Mouse (Mus musculus) kidney, embryonic 15.5 days (tissue): Measurements from ENCODE around the gene Slc17a7. TPM values are rescaled to one million over a fixed set of nuclear protein-coding genes. Genes with fewer than 3 reads are reported as not detected.
"Not testable (repeated sequence)": the region's sequence is repeated elsewhere in the genome, so short reads cannot be mapped to it uniquely, and the experiment has no call there.

Source experiments
- ATAC-seq: fragments of 200-750 bp; cut with Nextera tagmentation; replicated peaks from 2 replicates; pipeline ENCODE4 v1.8.0; 2017; ENCODE audit warnings: moderate TSS enrichment; ENCODE audit not compliant: low FRiP score
- H3K27ac ChIP-seq: fragments of 300-500 bp; sonication (generic); 2 replicates; pipeline ENCODE4 v1.5.1; 2015; ENCODE audit warnings: mild to moderate bottlenecking, inconsistent platforms
- H3K27me3 ChIP-seq: fragments of 300-500 bp; sonication (generic); 2 replicates; pipeline ENCODE4 v1.6.1; 2015; ENCODE audit warnings: inconsistent platforms
- H3K36me3 ChIP-seq: fragments of 300-500 bp; sonication (generic); 2 replicates; pipeline ENCODE4 v1.6.1; 2015; ENCODE audit warnings: inconsistent platforms
- H3K4me1 ChIP-seq: fragments of 300-500 bp; sonication (generic); 2 replicates; pipeline ENCODE4 v1.6.1; 2015; ENCODE audit warnings: inconsistent platforms
- H3K4me2 ChIP-seq: fragments of 300-500 bp; sonication (generic); 2 replicates; pipeline ENCODE4 v1.6.1; 2015; ENCODE audit warnings: moderate library complexity, mild to moderate bottlenecking, inconsistent platforms
- H3K4me3 ChIP-seq: fragments of 300-500 bp; sonication (generic); replicated peaks from 2 replicates; pipeline ENCODE4 v1.5.1; 2015; ENCODE audit warnings: mild to moderate bottlenecking, inconsistent platforms
- H3K9ac ChIP-seq: fragments of 300-500 bp; sonication (generic); 2 replicates; pipeline ENCODE4 v1.6.1; 2015; ENCODE audit warnings: mild to moderate bottlenecking, inconsistent platforms
- H3K9me3 ChIP-seq: fragments of 300-500 bp; sonication (generic); replicated peaks from 2 replicates; pipeline ENCODE4 v1.6.1; 2016; ENCODE audit warnings: inconsistent platforms
- WGBS: fragments of 180-500 bp; shearing (Covaris S2); methylation state at CpG from one replicate; pipeline ENCODE4 v1.1.7; 2015; ENCODE audit warnings: mixed read lengths; 5-methylcytosine and 5-hydroxymethylcytosine counted together
- polyA plus RNA-seq: library from polyadenylated mRNA; unstranded; fragments of >200 nt; fragmentation: Nextera tagmentation; extraction: Ambion mirVana; gene quantifications from 2 replicates; pipeline ENCODE4 v1.2.1, GENCODE M21; 2015

Slc17a7 gene
- polyA plus RNA-seq, 1 experiment from 2014 or later, result 0.30 TPM

DNA sequence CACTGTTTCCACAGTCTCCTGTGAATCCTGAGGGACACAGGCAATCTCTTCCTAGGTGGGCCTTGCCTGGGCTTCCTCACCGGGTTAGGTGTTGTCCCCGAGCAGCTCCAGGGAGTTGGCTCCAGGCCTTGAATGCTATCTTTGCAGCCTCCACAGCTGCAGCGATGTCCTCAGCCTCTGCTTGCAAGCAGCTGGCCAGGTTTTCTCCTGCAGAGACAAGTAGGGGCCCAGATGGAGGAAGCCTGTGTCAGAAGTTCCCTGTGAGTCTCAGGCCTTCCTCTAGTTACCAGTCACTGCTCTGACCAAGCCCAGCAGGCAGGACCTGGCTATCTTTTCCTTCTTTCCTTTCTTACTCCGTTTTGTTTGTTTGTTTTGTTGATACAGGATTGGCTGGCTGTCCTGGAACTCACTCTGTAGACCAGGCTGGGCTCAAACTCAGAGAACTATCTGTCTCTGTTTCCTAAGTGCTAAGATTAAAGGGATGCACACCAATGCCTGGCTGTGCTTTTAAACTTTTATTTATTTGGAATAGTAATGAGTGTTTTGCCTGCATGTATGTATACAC, 15.1 kb upstream of the Slc17a7 start:
- Histone ChIP-seq H3K27ac (peak overlapping the region; percentile 79), H3K4me1 (peaks cover 49% of the 10 kb centered on the region), H3K36me3 (peaks cover 45% of the 10 kb centered on the region), H3K4me3 (no peak overlapping the region), H3K4me2 (no peak overlapping the region), H3K9me3 (no peaks in the 10 kb centered on the region), H3K9ac (no peak overlapping the region), H3K27me3 (no peaks in the 10 kb centered on the region)
- no peak for ATAC-seq
- WGBS, result 62% methylated on average over 4 of the region's 4 CpGs

DNA sequence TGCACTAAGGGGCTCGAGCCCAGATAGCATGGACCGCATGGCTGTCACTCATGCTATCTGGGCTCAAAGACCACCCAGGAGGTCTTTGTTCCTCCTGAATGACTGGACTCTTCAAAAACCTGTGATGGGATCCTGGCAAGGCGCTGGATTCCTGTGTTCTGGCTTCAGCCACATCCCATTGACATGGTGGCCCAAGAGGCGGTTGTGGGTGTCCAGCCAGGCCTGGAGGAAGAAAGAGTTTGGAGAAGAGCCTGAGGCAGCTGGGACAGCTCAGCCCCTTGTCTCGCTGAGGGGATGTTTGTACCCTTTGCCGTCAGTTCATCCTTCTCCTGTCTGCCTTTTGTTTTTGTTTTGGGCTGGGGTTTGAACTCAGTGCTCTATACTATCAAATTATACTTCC, 14.2 kb upstream of the Slc17a7 start:
- no peak for ATAC-seq

GRCm38 (mm10) chr7:45150321-45150720, 13.4 kb upstream of the Slc17a7 start:
- H3K36me3 ChIP-seq, result peaks cover 28% of the 10 kb centered on the region
- ATAC-seq, result no peak
- WGBS, result 38% methylated on average over 4 of the region's 4 CpGs
- H3K4me2 ChIP-seq, result no peak overlapping the region; the same call in 1 of the 2 replicates
- H3K4me1 ChIP-seq, result peaks cover 57% of the 10 kb centered on the region
- H3K9me3 ChIP-seq, result no peaks in the 10 kb centered on the region
- H3K27me3 ChIP-seq, result no peaks in the 10 kb centered on the region
- no peak overlapping the region for H3K9ac ChIP-seq
- H3K4me3 ChIP-seq, result no peak overlapping the region
- H3K27ac ChIP-seq, result peak overlapping the region; percentile 80

More for the DNA sequence above, 14.2 kb upstream of the Slc17a7 start:
- no peaks in the 10 kb centered on the region for H3K27me3 ChIP-seq
- peaks cover 50% of the 10 kb centered on the region for H3K4me1 ChIP-seq
- peak overlapping the region; percentile 79 for H3K27ac ChIP-seq
- H3K4me3 ChIP-seq, result no peak overlapping the region
- 58% methylated on average over 6 of the region's 6 CpGs for WGBS
- no peak overlapping the region for H3K4me2 ChIP-seq
- peaks cover 35% of the 10 kb centered on the region for H3K36me3 ChIP-seq
- H3K9ac ChIP-seq, result no peak overlapping the region
- no peaks in the 10 kb centered on the region for H3K9me3 ChIP-seq

GRCm38 (mm10) chr7:45151303-45151702, 12.4 kb upstream of the Slc17a7 start:
- Histone ChIP-seq H3K9me3 (no peaks in the 10 kb centered on the region), H3K9ac (no peak overlapping the region), H3K4me3 (no peak overlapping the region), H3K4me2 (no peak overlapping the region; the same call in 1 of the 2 replicates), H3K27me3 (no peaks in the 10 kb centered on the region), H3K4me1 (peaks cover 61% of the 10 kb centered on the region), H3K27ac (peak overlapping the region; percentile 80), H3K36me3 (peaks cover 21% of the 10 kb centered on the region)
- ATAC-seq, result no peak
- 22% methylated on average over 11 of the region's 11 CpGs for WGBS

GRCm38 (mm10) chr7:45153052-45153451, 10.7 kb upstream of the Slc17a7 start:
- ATAC-seq, H3K27me3 ChIP-seq, H3K9me3 ChIP-seq: not testable (repeated sequence)
- H3K4me1 ChIP-seq, result peaks cover 57% of the 10 kb centered on the region
- 88% methylated on average over 2 of the region's 2 CpGs for WGBS
- H3K27ac ChIP-seq, result peak overlapping the region; percentile 97; the same call in 1 of the 2 replicates
- H3K9ac ChIP-seq, result peak overlapping the region; percentile 89; the same call in 1 of the 2 replicates
- H3K4me3 ChIP-seq, result peak overlapping the region; percentile 63
- H3K4me2 ChIP-seq, result peak overlapping the region; percentile 74
- peaks cover 22% of the 10 kb centered on the region for H3K36me3 ChIP-seq

- peak overlapping the region; percentile 63 for H3K4me3 ChIP-seq
- peak overlapping the region; percentile 74 for H3K4me2 ChIP-seq
- WGBS, result 4% methylated on average over 5 of the region's 5 CpGs
- peak overlapping the region; percentile 89 for H3K9ac ChIP-seq
- no peak for ATAC-seq
- no peaks in the 10 kb centered on the region for H3K9me3 ChIP-seq
- peak overlapping the region; percentile 97 for H3K27ac ChIP-seq
- H3K4me1 ChIP-seq, result peaks cover 52% of the 10 kb centered on the region
- peaks cover 22% of the 10 kb centered on the region for H3K36me3 ChIP-seq
- no peaks in the 10 kb centered on the region for H3K27me3 ChIP-seq
Observed at GRCm38 (mm10) chr7:45153586-45153985, 10.2 kb upstream of the Slc17a7 start.

- H3K4me3 ChIP-seq, result peak within 1 kb of the TSS; percentile 63
- WGBS, result 4% methylated on average over 69 of the region's 69 CpGs
- no peaks in the 10 kb centered on the region for H3K27me3 ChIP-seq
- H3K9me3 ChIP-seq, result no peaks in the 10 kb centered on the region
- peak; percentile 94 for ATAC-seq
- H3K36me3 ChIP-seq, result peaks cover 29% of the 10 kb centered on the region
- peak within 1 kb of the TSS; percentile 89 for H3K9ac ChIP-seq
- H3K4me2 ChIP-seq, result peak within 1 kb of the TSS; percentile 74
- peak within 1 kb of the TSS; percentile 97 for H3K27ac ChIP-seq
- peaks cover 44% of the 10 kb centered on the region for H3K4me1 ChIP-seq
Observed at GRCm38 (mm10) chr7:45154096-45154992, 9.4 kb upstream of the Slc17a7 start, which contains the start of the genes Pih1d1 and Aldh16a1. Gene Pih1d1, plus strand, starts transcription at chr7:45154303. Gene Aldh16a1, minus strand, starts transcription at chr7:45154584.

DNA sequence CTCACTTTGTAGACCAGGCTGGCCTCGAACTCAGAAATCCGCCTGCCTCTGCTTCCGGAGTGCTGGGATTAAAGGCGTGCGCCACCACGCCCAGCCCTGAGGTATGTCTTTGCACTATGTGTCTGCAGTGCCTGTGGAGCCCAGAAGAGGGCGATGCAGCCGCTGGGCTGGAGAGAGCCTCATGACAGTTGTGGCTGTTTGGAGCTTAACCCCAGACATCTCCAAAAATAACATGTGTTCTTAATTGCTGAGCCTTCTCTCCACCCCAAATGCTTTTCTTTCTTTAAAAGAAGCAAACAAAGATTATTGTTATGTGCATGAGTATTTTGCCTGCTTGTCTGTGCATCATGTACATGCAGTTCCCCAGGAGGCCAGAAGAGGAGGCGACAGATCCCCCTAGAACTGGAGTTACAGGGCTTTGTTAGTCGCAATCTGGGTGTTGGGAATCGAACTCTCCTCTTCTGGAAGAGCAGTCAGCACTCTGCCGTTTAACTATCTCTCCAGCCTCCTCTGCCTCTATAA, 8.7 kb upstream of the Slc17a7 start:
- peak overlapping the region; percentile 74 for H3K4me2 ChIP-seq
- peaks cover 36% of the 10 kb centered on the region for H3K36me3 ChIP-seq
- no peaks in the 10 kb centered on the region for H3K27me3 ChIP-seq
- peak overlapping the region; percentile 63 for H3K4me3 ChIP-seq
- no peak for ATAC-seq
- no peaks in the 10 kb centered on the region for H3K9me3 ChIP-seq
- peak overlapping the region; percentile 97 for H3K27ac ChIP-seq
- peaks cover 37% of the 10 kb centered on the region for H3K4me1 ChIP-seq
- H3K9ac ChIP-seq, result 0 out of 2 replicates have a peak overlapping the region, but pooled peaks have one; percentile 3
- WGBS, result 79% methylated on average over 12 of the region's 12 CpGs

- Histone ChIP-seq H3K27ac (0 out of 2 replicates have a peak overlapping the region, but pooled peaks have one; percentile 97), H3K4me2 (peak overlapping the region; percentile 74), H3K27me3 (no peaks in the 10 kb centered on the region), H3K36me3 (peaks cover 42% of the 10 kb centered on the region), H3K4me3 (peak overlapping the region; percentile 63; the same call in 1 of the 2 replicates), H3K4me1 (peaks cover 31% of the 10 kb centered on the region), H3K9ac (0 out of 2 replicates have a peak overlapping the region, but pooled peaks have one; percentile 3), H3K9me3 (no peaks in the 10 kb centered on the region)
- ATAC-seq, result no peak
- WGBS, result 86% methylated on average over 9 of the region's 9 CpGs
Observed at GRCm38 (mm10) chr7:45155590-45155989, 8.2 kb upstream of the Slc17a7 start.

DNA sequence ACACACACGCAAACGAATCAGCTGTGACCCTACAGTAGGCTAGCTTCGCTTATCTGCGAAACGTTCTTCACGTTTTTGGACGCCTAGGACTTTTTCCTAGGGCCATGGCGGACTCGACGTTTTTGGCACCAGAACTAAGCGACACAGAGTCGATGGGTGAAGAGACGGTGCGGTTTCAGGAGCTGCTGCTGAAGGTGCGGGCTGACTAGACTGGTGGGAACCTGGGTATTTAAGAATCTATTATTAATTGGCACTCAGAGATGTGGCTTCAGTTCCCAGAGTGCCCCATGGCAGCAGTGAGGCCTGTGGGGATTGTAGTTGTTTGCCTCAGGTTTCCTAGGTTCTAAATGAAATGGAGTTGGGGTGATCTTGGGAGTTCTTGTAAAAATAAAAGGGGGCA, 7.5 kb upstream of the Slc17a7 start:
- Histone ChIP-seq H3K9ac (no peak overlapping the region), H3K27me3 (no peaks in the 10 kb centered on the region), H3K27ac (no peak overlapping the region), H3K36me3 (peaks cover 46% of the 10 kb centered on the region), H3K4me3 (no peak overlapping the region), H3K4me1 (peaks cover 27% of the 10 kb centered on the region), H3K9me3 (no peaks in the 10 kb centered on the region), H3K4me2 (no peak overlapping the region)
- no peak for ATAC-seq
- WGBS, result 94% methylated on average over 15 of the region's 15 CpGs

DNA sequence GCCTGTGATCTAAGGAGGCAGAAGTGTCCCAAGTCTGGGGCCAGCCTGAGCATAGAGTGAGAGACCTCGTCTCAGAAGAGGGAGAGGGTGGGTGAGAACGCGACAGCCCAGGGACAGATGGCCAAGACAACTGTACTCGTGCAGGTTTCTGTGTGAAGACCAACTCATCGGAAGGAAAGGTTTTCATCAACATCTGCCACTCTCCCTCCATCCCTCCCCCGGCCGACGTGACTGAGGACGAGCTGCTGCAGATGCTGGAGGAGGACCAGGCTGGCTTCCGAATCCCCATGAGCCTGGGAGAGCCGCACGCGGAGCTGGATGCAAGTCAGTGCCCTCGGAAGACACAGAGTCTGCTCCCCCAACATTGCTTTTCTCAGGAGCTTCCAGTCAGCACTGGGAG, 6.3 kb upstream of the Slc17a7 start:
- Histone ChIP-seq H3K4me2 (no peak overlapping the region), H3K9ac (no peak overlapping the region), H3K27ac (no peak overlapping the region), H3K4me1 (peaks cover 24% of the 10 kb centered on the region), H3K4me3 (no peak overlapping the region), H3K36me3 (peaks cover 46% of the 10 kb centered on the region), H3K27me3 (peaks cover 2% of the 10 kb centered on the region), H3K9me3 (no peaks in the 10 kb centered on the region)
- WGBS, result 80% methylated on average over 14 of the region's 14 CpGs
- no peak for ATAC-seq

DNA sequence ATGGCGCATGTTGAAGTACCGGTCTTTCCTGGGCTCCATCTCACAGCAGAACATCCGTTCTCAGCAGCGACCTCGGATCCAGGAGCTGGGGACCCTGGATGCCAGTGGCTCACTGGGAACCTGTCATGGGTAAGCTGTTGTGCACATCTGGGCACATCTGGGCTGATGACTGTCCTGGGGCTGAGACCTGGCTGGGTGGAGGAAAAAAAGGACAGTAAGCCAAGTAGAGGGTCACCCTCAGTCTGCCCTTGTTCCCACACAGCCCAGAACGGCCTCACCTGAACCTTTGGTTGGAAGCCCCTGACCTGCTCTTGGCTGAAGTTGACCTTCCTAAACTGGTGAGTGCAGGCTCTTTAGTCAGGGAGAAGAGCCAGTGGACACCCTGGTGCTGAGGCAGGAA, 4.8 kb upstream of the Slc17a7 start:
- H3K4me2 ChIP-seq, result no peak overlapping the region
- peaks cover 46% of the 10 kb centered on the region for H3K36me3 ChIP-seq
- ATAC-seq, result no peak
- H3K9ac ChIP-seq, result no peak overlapping the region
- H3K9me3 ChIP-seq, result no peaks in the 10 kb centered on the region
- H3K4me1 ChIP-seq, result peaks cover 27% of the 10 kb centered on the region
- 90% methylated on average over 6 of the region's 6 CpGs for WGBS
- peaks cover 18% of the 10 kb centered on the region for H3K27me3 ChIP-seq
- H3K27ac ChIP-seq, result no peak overlapping the region
- H3K4me3 ChIP-seq, result no peak overlapping the region
